Mouse (Mus musculus) heart, adult 2 months (tissue): ENCODE measurements around the gene Slc44a2.

Source experiments
- CTCF ChIP-seq: fragments of 200-600 bp; IDR thresholded peaks from 2 replicates; pipeline ENCODE4 v1.8.1; 2022; ENCODE audit warnings: antibody characterized with exemption, mild to moderate bottlenecking, moderate library complexity
- POLR2A ChIP-seq: fragments of 200-500 bp; IDR thresholded peaks from 2 replicates; pipeline ENCODE4 v1.6.1; 2011; ENCODE audit warnings: mild to moderate bottlenecking, low read depth, low read length, control low read depth; ENCODE audit not compliant: insufficient read depth

- no peak for TF ChIP-seq CTCF
- TF ChIP-seq POLR2A: no peak
These were observed 46.8 kb upstream of the Slc44a2 start for GRCm38 (mm10) chr9:21273520-21274228.
